Mouse (Mus musculus) liver, embryonic 14.5 days (tissue): Measurements from ENCODE around the gene Rnf7. TPM values are rescaled to one million over a fixed set of nuclear protein-coding genes. Genes with fewer than 3 reads are reported as not detected.

Experiments
- ATAC-seq: fragments of 200-750 bp; cut with Nextera tagmentation; 2 replicates; pipeline ENCODE4 v1.8.0; 2017; ENCODE audit warnings: moderate number of reproducible peaks, mild to moderate bottlenecking, moderate library complexity; ENCODE audit not compliant: insufficient read depth
- DNase-seq, 3 experiments: peaks; one replicate each; pipeline ENCODE4 v3.0.0-alpha.2; 2012 to 2013; ENCODE audit warnings: low read depth in 3 of 3, low spot score in 3 of 3
- H3K27ac ChIP-seq: fragments of 300-500 bp; sonication (generic); 2 replicates; pipeline ENCODE4 v1.5.1; 2014; ENCODE audit warnings: moderate library complexity, mild to moderate bottlenecking, control low read depth, inconsistent platforms
- H3K27me3 ChIP-seq: fragments of 300-500 bp; sonication (generic); 2 replicates; pipeline ENCODE4 v1.6.1; 2014; ENCODE audit warnings: mild to moderate bottlenecking, low read length, moderate library complexity; ENCODE audit not compliant: control insufficient read depth, insufficient read depth
- H3K36me3 ChIP-seq: fragments of 300-500 bp; sonication (generic); replicated peaks from 2 replicates; pipeline ENCODE4 v1.6.1; 2014; ENCODE audit warnings: low read depth; ENCODE audit not compliant: control insufficient read depth, insufficient read depth
- H3K4me1 ChIP-seq, 2 experiments: fragments of 200-500 bp in 1 of 2; fragments of 300-500 bp in 1 of 2; sonication (generic) in 1 of 2; replicated peaks; 2 replicates each; pipeline ENCODE4 v1.6.1; 2012 to 2014; ENCODE audit warnings: antibody characterized with exemption in 1 of 2, inconsistent platforms in 1 of 2, low read length in 1 of 2; ENCODE audit not compliant: control insufficient read depth in 2 of 2, insufficient read depth in 2 of 2
- H3K4me2 ChIP-seq: fragments of 300-500 bp; sonication (generic); 2 replicates; pipeline ENCODE4 v1.6.1; 2014; ENCODE audit warnings: low read depth, mild to moderate bottlenecking, control low read depth, moderate library complexity
- H3K4me3 ChIP-seq, 2 experiments: fragments of 200-500 bp in 1 of 2; fragments of 300-500 bp in 1 of 2; sonication (generic) in 1 of 2; 2 replicates each; pipeline ENCODE4 v1.5.1; 2012 to 2014; ENCODE audit warnings: low read depth in 2 of 2, low read length in 2 of 2, mild to moderate bottlenecking in 2 of 2, control low read depth in 1 of 2, inconsistent platforms in 1 of 2, moderate library complexity in 1 of 2; ENCODE audit not compliant: insufficient read depth in 1 of 2
- H3K9ac ChIP-seq: fragments of 300-500 bp; sonication (generic); replicated peaks from 2 replicates; pipeline ENCODE4 v1.6.1; 2014; ENCODE audit warnings: mild to moderate bottlenecking, control low read depth, moderate library complexity
- H3K9me3 ChIP-seq: fragments of 300-500 bp; sonication (generic); 2 replicates; pipeline ENCODE4 v1.6.1; 2016; ENCODE audit warnings: low read length, mixed read lengths; ENCODE audit not compliant: control insufficient read depth
- CTCF ChIP-seq: IDR thresholded peaks from 2 replicates; pipeline ENCODE4 v1.5.1; 2016; ENCODE audit warnings: antibody characterized with exemption, low read depth, control low read depth
- EP300 ChIP-seq: IDR thresholded peaks from 2 replicates; pipeline ENCODE4 v1.6.1; 2016; ENCODE audit warnings: antibody characterized with exemption, low read depth
- WGBS: fragments of 180-500 bp; shearing (Covaris S2); extraction: QIAGEN DNeasy Blood & Tissue Kit; methylation state at CpG from one replicate; pipeline ENCODE4 v1.1.7; 2014; ENCODE audit not compliant: insufficient replicate concordance; 5-methylcytosine and 5-hydroxymethylcytosine counted together
- polyA plus RNA-seq, 2 experiments: library from polyadenylated mRNA; depleted of rRNA in 1 of 2; stranded (reverse) in 1 of 2; unstranded in 1 of 2; fragments of >200 nt; fragmentation: Nextera tagmentation in 1 of 2; extraction: Ambion mirVana in 1 of 2; gene quantifications; 2 replicates each; pipeline versions ENCODE4 v1.2.1 to v1.2.3; 2012 to 2014

Rnf7 gene
- polyA plus RNA-seq, 2 experiments, result 64.2 to 78.6 TPM

DNA sequence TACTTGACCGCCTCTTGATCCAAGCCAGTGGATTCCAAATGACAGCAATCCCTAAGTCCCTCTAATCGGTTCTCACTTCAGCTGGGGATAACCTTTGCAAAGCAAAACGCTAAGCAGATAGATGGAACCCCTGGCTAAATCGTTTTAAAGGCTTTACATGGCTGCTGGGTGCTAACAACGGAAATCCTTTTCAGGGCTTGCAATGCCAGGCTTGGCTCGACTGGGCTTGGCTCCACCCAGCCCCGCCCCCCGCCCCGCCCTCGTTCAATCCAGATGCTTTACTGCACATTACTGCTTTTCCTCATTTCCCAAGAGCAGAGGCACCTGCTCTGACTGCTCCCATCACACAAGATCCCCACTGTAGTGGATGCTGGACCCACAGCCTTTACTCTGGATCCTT lies 36.4 kb downstream of the Rnf7 start:
- TF ChIP-seq EP300, result no peak
- TF ChIP-seq CTCF, result no peak
- Histone ChIP-seq H3K4me2 (no peak overlapping the region), H3K4me3 (no peak overlapping the region), H3K36me3 (no peaks in the 10 kb centered on the region), H3K9ac (no peak overlapping the region), H3K9me3 (no peaks in the 10 kb centered on the region), H3K4me1 (peaks cover 0 to 7% of the 10 kb centered on the region in 2 experiments; a peak in 1 of 4 replicates), H3K27ac (no peak overlapping the region), H3K27me3 (peaks cover 9% of the 10 kb centered on the region)
- ATAC-seq (no peak), DNase-seq (no peak)
- WGBS, result 13% methylated on average over 10 of the region's 10 CpGs

DNA sequence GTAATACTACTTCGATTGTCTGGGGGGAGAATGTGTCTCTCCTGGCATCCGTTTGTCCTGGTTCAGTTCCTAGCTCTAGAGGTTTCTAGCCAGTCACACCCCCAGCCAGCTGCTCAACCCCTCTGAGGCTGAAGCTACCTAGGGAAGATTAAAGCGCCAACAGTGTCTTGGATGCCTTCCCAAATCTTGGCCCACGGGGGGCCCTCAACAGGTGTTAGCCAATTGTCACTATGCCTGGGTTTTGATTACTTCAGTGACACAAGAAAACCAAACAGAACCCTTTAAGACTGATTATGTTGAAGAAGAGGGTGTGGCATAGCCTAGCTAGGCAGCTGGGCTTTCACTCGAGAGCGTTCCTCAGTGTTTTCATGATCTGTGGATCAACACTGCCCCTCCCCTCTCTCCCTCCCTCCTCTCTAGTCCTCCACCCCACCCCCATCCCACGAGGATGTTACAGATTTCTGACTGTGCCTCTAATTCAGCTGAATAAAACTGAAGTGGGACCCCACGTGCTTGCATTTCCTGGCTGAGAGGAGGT lies 40.1 kb downstream of the Rnf7 start:
- Histone ChIP-seq H3K9ac (no peak overlapping the region), H3K4me3 (peak overlapping the region in 1 of 2 experiments; percentile 45; a peak in 2 of 4 replicates), H3K4me2 (peak overlapping the region; percentile 57), H3K27me3 (peaks cover 12% of the 10 kb centered on the region), H3K36me3 (no peaks in the 10 kb centered on the region), H3K27ac (no peak overlapping the region), H3K4me1 (peaks cover 0 to 9% of the 10 kb centered on the region in 2 experiments; a peak in 1 of 4 replicates), H3K9me3 (no peaks in the 10 kb centered on the region)
- TF ChIP-seq CTCF (no peak), EP300 (no peak)
- WGBS, result 3% methylated on average over 8 of the region's 8 CpGs
- ATAC-seq (no peak; the same call in 1 of the 2 replicates), DNase-seq (no peak)

DNA sequence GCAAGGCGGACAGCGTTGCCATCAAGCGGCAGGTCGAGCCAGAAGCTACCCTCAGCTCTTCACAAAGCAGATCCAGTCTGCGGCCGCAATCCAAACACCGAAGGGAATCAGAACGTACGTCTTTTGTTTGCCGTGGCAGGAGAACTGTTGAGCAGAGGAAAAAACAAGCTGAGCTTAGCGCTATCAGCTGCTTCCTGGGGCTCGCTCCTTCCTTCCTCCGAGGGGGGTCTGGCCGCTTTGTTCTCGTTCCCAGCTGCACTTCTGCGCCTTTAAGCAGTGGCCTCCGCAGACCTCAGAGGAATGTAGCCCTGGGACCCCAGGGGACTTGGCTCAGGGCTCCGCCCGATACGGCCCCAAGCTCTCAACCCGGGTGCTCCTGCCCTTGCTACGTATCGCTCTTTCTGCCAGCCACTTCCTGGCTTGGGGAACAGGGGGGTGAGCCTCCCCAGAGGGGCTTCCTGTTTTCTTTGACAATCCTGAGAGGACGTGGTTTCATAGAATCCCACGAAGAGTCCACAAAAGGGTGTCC lies 40.6 kb downstream of the Rnf7 start:
- no peak for TF ChIP-seq CTCF
- TF ChIP-seq EP300, result no peak
- peaks cover 0 to 9% of the 10 kb centered on the region in 2 experiments; a peak in 1 of 4 replicates for H3K4me1 ChIP-seq
- H3K4me2 ChIP-seq, result peak overlapping the region; percentile 57
- peak overlapping the region; percentile 6; the same call in 1 of the 2 replicates for H3K9ac ChIP-seq
- under 1% methylated on average over 25 of the region's 25 CpGs for WGBS
- peaks cover 12% of the 10 kb centered on the region for H3K27me3 ChIP-seq
- no peaks in the 10 kb centered on the region for H3K36me3 ChIP-seq
- H3K4me3 ChIP-seq, result peak overlapping the region; percentile 32 to 45
- no peaks in the 10 kb centered on the region for H3K9me3 ChIP-seq
- DNase-seq, result peak in 1 of 3 experiments; percentile 13
- H3K27ac ChIP-seq, result no peak overlapping the region
- peak; percentile 73 for ATAC-seq

DNA sequence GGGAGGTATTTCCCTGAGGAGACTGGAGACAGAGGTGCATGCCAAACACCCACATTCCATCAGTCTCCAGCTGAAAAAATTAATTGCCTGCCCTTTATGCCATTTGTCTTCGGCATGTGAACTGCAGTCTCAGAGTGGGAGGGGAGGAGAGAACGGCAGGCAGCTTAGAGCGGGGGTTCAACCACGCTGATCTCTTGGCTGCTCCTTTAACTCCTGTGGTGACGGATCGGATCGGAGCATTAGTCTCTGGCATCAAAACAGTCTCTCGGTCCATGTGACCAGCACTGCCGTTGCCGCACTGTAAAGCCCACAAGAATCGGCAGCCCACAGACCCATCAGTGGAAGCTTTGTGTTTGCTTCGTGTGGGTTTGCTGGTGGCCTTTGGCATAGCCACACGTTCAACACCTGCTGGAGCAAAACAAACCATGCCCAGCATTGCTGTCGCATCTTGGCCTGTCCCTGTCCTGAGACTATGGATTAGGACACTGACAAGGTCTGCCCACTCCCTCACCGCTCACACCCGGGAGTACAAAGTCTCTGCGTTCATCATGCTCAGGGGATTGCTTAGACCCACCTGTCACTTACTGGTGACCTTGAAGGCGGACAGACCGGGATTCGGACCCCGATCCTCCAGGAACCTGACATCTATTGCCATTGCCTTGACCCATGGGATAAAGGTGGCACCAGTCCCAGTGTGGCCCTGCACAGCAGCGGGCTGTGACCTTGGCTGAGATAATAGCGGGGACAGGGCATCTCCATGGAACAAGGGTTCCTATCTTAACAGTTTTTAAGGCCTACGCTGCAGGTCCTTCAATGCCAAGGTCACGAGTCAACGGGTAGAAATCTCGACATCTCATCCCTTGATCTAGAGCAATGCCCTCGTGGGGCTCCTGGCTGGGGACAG lies 41.3 kb downstream of the Rnf7 start:
- no peaks in the 10 kb centered on the region for H3K36me3 ChIP-seq
- H3K9ac ChIP-seq, result no peak overlapping the region
- H3K9me3 ChIP-seq, result no peaks in the 10 kb centered on the region
- TF ChIP-seq CTCF (no peak), EP300 (no peak)
- no peak overlapping the region for H3K27ac ChIP-seq
- 19% methylated on average over 28 of the region's 28 CpGs for WGBS
- peak overlapping the region; percentile 57 for H3K4me2 ChIP-seq
- DNase-seq (no peak), ATAC-seq (0 out of 2 replicates have a peak, but pooled peaks have one; percentile 24)
- H3K4me3 ChIP-seq, result peak overlapping the region; percentile 32 to 45
- H3K4me1 ChIP-seq, result peaks cover 0 to 9% of the 10 kb centered on the region in 2 experiments; a peak in 1 of 4 replicates
- H3K27me3 ChIP-seq, result peaks cover 12% of the 10 kb centered on the region

DNA sequence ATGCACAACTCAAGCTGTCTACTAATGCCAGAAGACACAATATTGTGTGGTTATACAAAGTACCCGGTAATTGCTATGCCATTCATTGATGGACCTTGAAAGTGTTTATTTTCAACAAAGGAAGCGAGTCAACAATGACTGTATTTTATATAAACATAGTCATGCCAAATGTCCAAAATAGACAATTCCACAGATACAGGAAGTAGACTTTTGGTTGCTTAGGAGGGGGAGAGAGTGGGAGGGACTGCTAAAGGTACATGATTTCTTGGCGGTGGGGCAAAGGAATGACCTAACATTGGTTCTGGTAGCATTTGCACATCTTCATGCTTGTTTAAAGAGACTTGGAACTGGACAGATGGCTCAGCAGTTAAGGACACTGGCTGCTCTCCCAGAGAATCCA lies 45.9 kb downstream of the Rnf7 start:
- Histone ChIP-seq H3K9ac (no peak overlapping the region), H3K9me3 (no peaks in the 10 kb centered on the region), H3K36me3 (no peaks in the 10 kb centered on the region), H3K4me3 (no peak overlapping the region), H3K27ac (no peak overlapping the region), H3K4me2 (no peak overlapping the region), H3K4me1 (peaks cover 0 to 4% of the 10 kb centered on the region in 2 experiments; a peak in 1 of 4 replicates), H3K27me3 (peaks cover 8% of the 10 kb centered on the region)
- WGBS, result 59% methylated on average over 3 of the region's 3 CpGs
- DNase-seq (no peak), ATAC-seq (no peak)
- TF ChIP-seq EP300, result no peak
- no peak for TF ChIP-seq CTCF
